Mouse (Mus musculus): ENCODE data around the gene Rassf9.

DNA sequence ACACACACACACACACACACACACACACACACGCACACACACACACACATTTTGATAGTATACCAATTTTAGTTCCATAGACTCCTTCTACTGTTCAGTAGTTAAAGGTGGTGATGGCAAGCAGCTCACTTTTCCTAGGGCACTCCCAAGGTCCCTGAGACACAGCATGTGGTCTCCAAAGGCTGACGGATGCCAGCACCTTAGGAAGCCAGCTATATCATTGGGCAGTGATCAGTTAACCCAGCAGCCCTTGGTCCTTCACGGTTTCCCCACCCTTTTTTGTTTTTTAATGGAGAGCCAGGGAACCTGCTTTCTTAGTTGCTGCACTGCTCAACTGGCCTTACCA lies 588 bp upstream of the Rassf9 start:
- TF ChIP-seq CTCF (IDR thresholded peaks at IDR 0.05; ENCODE audit: borderline replicate concordance, insufficient read depth, low read length) (no peak), POLR2A (IDR thresholded peaks at IDR 0.05; ENCODE audit: low read depth, low read length) (no peak)

All from embryonic fibroblast, embryonic 13.5 days (primary cell).